ENCODE assay signal across 8 mouse cellular contexts in the genomic region with DNA sequence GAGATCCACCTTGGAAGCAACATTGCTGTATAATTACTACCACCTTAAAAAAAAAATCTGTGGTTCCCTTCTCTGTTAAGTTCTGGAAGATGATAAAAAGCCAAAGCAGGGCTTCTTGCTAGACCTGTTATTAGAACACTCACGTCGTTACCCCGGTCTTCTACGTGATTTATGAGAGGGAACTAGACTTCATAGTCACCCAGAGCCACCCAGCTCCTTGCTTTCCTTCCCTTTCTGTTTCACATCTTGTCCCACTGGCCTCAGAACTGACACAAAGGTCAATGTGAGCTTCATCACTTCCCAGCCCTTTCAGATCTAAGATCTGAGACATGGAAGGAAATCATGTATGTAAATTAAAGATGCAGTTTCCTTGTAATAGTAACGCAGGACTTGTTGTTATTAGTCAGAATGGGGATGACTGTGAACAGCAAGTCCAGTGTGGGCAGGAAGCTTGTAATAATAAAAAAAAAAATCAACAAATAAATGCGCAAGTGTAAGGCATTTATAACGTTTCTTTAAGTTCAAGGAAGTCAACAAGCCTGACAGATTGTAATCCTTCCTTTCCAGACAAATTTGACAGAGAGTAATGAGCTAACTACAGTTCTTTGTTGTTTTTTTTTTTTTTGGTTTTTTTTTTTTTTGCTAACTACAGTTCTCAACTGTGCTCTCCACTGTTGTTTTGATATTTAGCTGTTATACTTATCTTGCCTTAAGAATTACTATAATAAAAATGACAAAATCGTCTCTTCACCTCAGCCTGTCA. TPM values are rescaled to one million over a fixed set of nuclear protein-coding genes. Genes with fewer than 3 reads are reported as not detected.
DNase-seq lines count a peak whose midpoint lies in the region; ATAC-seq and TF ChIP-seq lines count a peak whose summit lies in the region.

No protein-coding gene starts in this region.

- no peak overlapping the region; the same call in 1 of the 2 replicates for H3K4me3 ChIP-seq in forebrain, embryonic 15.5 days
- no peak overlapping the region for H3K4me3 ChIP-seq in forebrain, postnatal 0 days (ENCODE audit: low read depth, low read length)
- H3K4me3 ChIP-seq in liver, postnatal 0 days (ENCODE audit: low read depth, low read length) = peak overlapping the region; percentile 86

- H3K36me3 ChIP-seq in forebrain, embryonic 15.5 days = peaks cover 11% of the 10 kb centered on the region
- H3K36me3 ChIP-seq in forebrain, postnatal 0 days (ENCODE audit: insufficient read depth) = peaks cover 11% of the 10 kb centered on the region
- peaks cover 4% of the 10 kb centered on the region for H3K36me3 ChIP-seq in liver, postnatal 0 days (replicated peaks; ENCODE audit: insufficient read depth, low read length)

- H3K9me3 ChIP-seq in forebrain, embryonic 15.5 days = no peaks in the 10 kb centered on the region
- no peaks in the 10 kb centered on the region for H3K9me3 ChIP-seq in forebrain, postnatal 0 days (ENCODE audit: low read length)
- no peaks in the 10 kb centered on the region for H3K9me3 ChIP-seq in liver, postnatal 0 days (ENCODE audit: low read length)

- TF ChIP-seq CTCF in forebrain, postnatal 0 days (IDR thresholded peaks at IDR 0.05; ENCODE audit: low read depth) = no peak
- no peak for TF ChIP-seq CTCF in liver, postnatal 0 days (IDR thresholded peaks at IDR 0.05; ENCODE audit: low read depth)

- ATAC-seq in forebrain, embryonic 15.5 days (replicated peaks) = no peak
- ATAC-seq in forebrain, postnatal 0 days = no peak
- ATAC-seq in hematopoietic stem cell, adult 5-6 weeks (replicated peaks in 1 of 2; ENCODE audit: insufficient read depth in 1 of 2, low FRiP score in 2 of 2, low TSS enrichment in 1 of 2, low read depth in 1 of 2, poor library complexity in 2 of 2, severe bottlenecking in 2 of 2) = peak; percentile 43 to 50; a peak in 2 of 4 replicates
- no peak for ATAC-seq in liver, postnatal 0 days

- peak overlapping the region; percentile 49 for H3K4me2 ChIP-seq in forebrain, embryonic 15.5 days (replicated peaks)
- no peak overlapping the region for H3K4me2 ChIP-seq in forebrain, postnatal 0 days (ENCODE audit: low read depth)
- H3K4me2 ChIP-seq in liver, postnatal 0 days (ENCODE audit: low read depth, low read length) = peak overlapping the region; percentile 91

- no peak overlapping the region for H3K27ac ChIP-seq in forebrain, embryonic 15.5 days (replicated peaks)
- no peak overlapping the region for H3K27ac ChIP-seq in forebrain, postnatal 0 days (ENCODE audit: low read depth, low read length)
- H3K27ac ChIP-seq in liver, postnatal 0 days (ENCODE audit: low read depth) = peak overlapping the region; percentile 19; the same call in 1 of the 2 replicates

- H3K27me3 ChIP-seq in forebrain, embryonic 15.5 days = no peaks in the 10 kb centered on the region
- H3K27me3 ChIP-seq in forebrain, postnatal 0 days (ENCODE audit: insufficient read depth, low read length) = no peaks in the 10 kb centered on the region
- H3K27me3 ChIP-seq in liver, postnatal 0 days (ENCODE audit: insufficient read depth, low read length) = no peaks in the 10 kb centered on the region

- 60% methylated on average over 8 of the region's 8 CpGs for WGBS in forebrain, embryonic 15.5 days
- 53% methylated on average over 8 of the region's 8 CpGs for WGBS in forebrain, postnatal 0 days
- 35% methylated on average over 8 of the region's 8 CpGs for WGBS in liver, postnatal 0 days (ENCODE audit: insufficient replicate concordance)

- no peak for TF ChIP-seq EP300 in liver, postnatal 0 days (IDR thresholded peaks at IDR 0.05; ENCODE audit: low read depth)

- no peak overlapping the region for H3K9ac ChIP-seq in forebrain, embryonic 15.5 days (replicated peaks)
- no peak overlapping the region for H3K9ac ChIP-seq in forebrain, postnatal 0 days
- H3K9ac ChIP-seq in liver, postnatal 0 days (replicated peaks) = no peak overlapping the region; the same call in 1 of the 2 replicates

- DNase-seq in forebrain, postnatal 0 days = no peak
- peak; percentile 86 for DNase-seq in A20 (ENCODE audit: low read depth, low spot score)
- DNase-seq in liver, postnatal 0 days = no peak
- DNase-seq in spleen, postnatal 4 days (ENCODE audit: low spot score in 2 of 2) = no peak
- no peak for DNase-seq in layer of hippocampus, postnatal 36 days
- no peak for DNase-seq in gastrocnemius, adult 18-20 months (ENCODE audit: low spot score)

- H3K4me1 ChIP-seq in forebrain, embryonic 15.5 days = peaks cover 24% of the 10 kb centered on the region
- H3K4me1 ChIP-seq in forebrain, postnatal 0 days (ENCODE audit: insufficient read depth) = 0 out of 2 replicates have a peak, but pooled peaks cover 7% of the 10 kb centered on the region
- H3K4me1 ChIP-seq in liver, postnatal 0 days (ENCODE audit: insufficient read depth) = peaks cover 8% of the 10 kb centered on the region

RNA-seq across cellular contexts. Expression of a gene that starts 1.2 kb away (rescaled TPM):
- polyA plus RNA-seq in forebrain, embryonic 15.5 days (2015; fragmentation: Nextera tagmentation; extraction: Ambion mirVana) = 51.6 and 55.8 TPM in 2 replicates
- total RNA-seq in forebrain, postnatal 0 days (2014; rRNA removed) = 30.7 and 37.5 TPM in 2 replicates
- polyA plus RNA-seq in forebrain, postnatal 0 days (2015; fragmentation: Nextera tagmentation; extraction: Ambion mirVana) = 18.5 and 29.4 TPM in 2 replicates
- 96.2 and 141 TPM in 2 replicates for total RNA-seq in hematopoietic stem cell, adult 5-6 weeks (2017)
- polyA plus RNA-seq in liver, postnatal 0 days (2015; fragmentation: Nextera tagmentation; extraction: Ambion mirVana) = 15.1 and 15.9 TPM in 2 replicates
- total RNA-seq in layer of hippocampus, postnatal 36 days (2021) = 10 to 100 TPM; 30.9 to 35.7 TPM
- 10 to 100 TPM; 26.4 to 33.1 TPM for total RNA-seq in gastrocnemius, adult 18-20 months (2021)

RNA-seq across cellular contexts. Expression of a gene that starts 29.5 kb away (rescaled TPM):
- 21.1 and 24.2 TPM in 2 replicates for polyA plus RNA-seq in forebrain, embryonic 15.5 days (2015; fragmentation: Nextera tagmentation; extraction: Ambion mirVana)
- 25.8 and 34.8 TPM in 2 replicates for total RNA-seq in forebrain, postnatal 0 days (2014; rRNA removed)
- 7.3 and 8.1 TPM in 2 replicates for polyA plus RNA-seq in forebrain, postnatal 0 days (2015; fragmentation: Nextera tagmentation; extraction: Ambion mirVana)
- total RNA-seq in hematopoietic stem cell, adult 5-6 weeks (2017) = 80.1 and 119 TPM in 2 replicates
- polyA plus RNA-seq in liver, postnatal 0 days (2015; fragmentation: Nextera tagmentation; extraction: Ambion mirVana) = 10.7 and 11.2 TPM in 2 replicates
- total RNA-seq in layer of hippocampus, postnatal 36 days (2021) = 10 to 100 TPM; 39.1 to 41.2 TPM
- 10 to 100 TPM; 18.3 to 18.8 TPM for total RNA-seq in gastrocnemius, adult 18-20 months (2021)

Comparison
In these comparisons a context has a peak if more than half of its experiments do, and no peak if none do; other contexts are left out.
1. ATAC-seq: peak in hematopoietic stem cell, adult 5-6 weeks (2 of 2); none in forebrain, embryonic 15.5 days (single experiment), forebrain, postnatal 0 days (single experiment) and liver, postnatal 0 days (single experiment).